Mouse (Mus musculus) adrenal gland, postnatal 10 days (tissue): Measurements from ENCODE around the gene Sspo. TPM values are rescaled to one million over a fixed set of nuclear protein-coding genes. Genes with fewer than 3 reads are reported as not detected.
A peak's percentile ranks its signal among the peaks of the same experiment; 100 is the strongest.

Experiments used
- DNase-seq: peaks from one replicate; pipeline ENCODE4 v3.0.0; 2021; ENCODE audit warnings: mixed read lengths
- microRNA-seq: library from miRNA; unstranded; fragments of <30 nt; microRNA quantifications from one replicate; pipeline ENCODE4 v1.2.0, GENCODE M21; 2021
- total RNA-seq, 2 experiments: library from RNA; stranded (reverse); gene quantifications; 2 replicates each; pipeline ENCODE4 v1.2.3; 2021

The Sspo gene
- total RNA-seq, 2 experiments from 2014 or later = 1.5 to 2.9 TPM

GRCm38 (mm10) chr6:48540721-48541120 is 92.7 kb downstream of the Sspo start:
- DNase-seq = no peak

- peak; percentile 85 for DNase-seq
Observed at GRCm38 (mm10) chr6:48541560-48542450, 93.8 kb downstream of the Sspo start.

- DNase-seq = no peak
Observed at GRCm38 (mm10) chr6:48542631-48543030, 94.6 kb downstream of the Sspo start.

- DNase-seq = no peak
Observed at GRCm38 (mm10) chr6:48545251-48545650, 97.2 kb downstream of the Sspo start.

GRCm38 (mm10) chr6:48546271-48546670 is 98.2 kb downstream of the Sspo start:
- DNase-seq = peak; percentile 68

- DNase-seq = no peak
Observed at GRCm38 (mm10) chr6:48546858-48547257, 98.8 kb downstream of the Sspo start.

GRCm38 (mm10) chr6:48548314-48548713 is 100.3 kb downstream of the Sspo start:
- no peak for DNase-seq

Small RNA genes within 50 kb of the gene (microRNA-seq; reads per million reads assigned to microRNA genes)
- not detected for gene Gm24325

Other genes starting within 250 kb of the Sspo start
- 10 to 100 TPM; 20.9 to 38.5 TPM for gene Krba1, start 52.6 kb upstream of the Sspo start, total RNA-seq
- 10 to 100 TPM; 33.2 to 50.2 TPM for gene Zfp467, start 2.4 kb upstream of the Sspo start, total RNA-seq
- 10 to 100 TPM; 35.9 to 42.8 TPM for gene Atp6v0e2, start 89.4 kb downstream of the Sspo start, total RNA-seq
- gene Lrrc61, start 106.6 kb downstream of the Sspo start, total RNA-seq = 10 to 100 TPM; 25.1 to 27.3 TPM
- gene Rarres2, start 124.6 kb downstream of the Sspo start, total RNA-seq = 100 to 1,000 TPM; 198 to 328 TPM
- gene Gm45021, start 141.4 kb downstream of the Sspo start, total RNA-seq = not detected
- gene Repin1, start 145.7 kb downstream of the Sspo start, total RNA-seq = 10 to 100 TPM; 37.6 to 42.0 TPM
- gene Gm44965, start 145.7 kb downstream of the Sspo start, total RNA-seq = 1 to 10 TPM in 1 of 2 experiments, not detected in 1; 1.3 TPM
- 1 to 10 TPM; 6.1 to 6.2 TPM for gene Zfp775, start 153.8 kb downstream of the Sspo start, total RNA-seq
- 1 to 10 TPM; 1.7 to 3.6 TPM for gene AI854703, start 178.5 kb downstream of the Sspo start, total RNA-seq
- 10 to 100 TPM; 11.7 to 14.8 TPM for gene Gimap8, start 199.0 kb downstream of the Sspo start, total RNA-seq
- gene Gimap9, start 227.9 kb downstream of the Sspo start, total RNA-seq = 1 to 10 TPM; 9.0 TPM
- 10 to 100 TPM; 50.2 to 52.8 TPM for gene Gimap4, start 236.3 kb downstream of the Sspo start, total RNA-seq